Mouse (Mus musculus) forebrain, embryonic 15.5 days (tissue): ENCODE data around the gene Pusl1. TPM values are rescaled to one million over a fixed set of nuclear protein-coding genes. Genes with fewer than 3 reads are reported as not detected.

Experiments
- ATAC-seq: fragments of 200-750 bp; cut with Nextera tagmentation; replicated peaks from 2 replicates; pipeline ENCODE4 v1.8.0; 2017; ENCODE audit warnings: mild to moderate bottlenecking, moderate TSS enrichment, moderate library complexity
- H3K27ac ChIP-seq: fragments of 300-500 bp; sonication (generic); replicated peaks from 2 replicates; pipeline ENCODE4 v1.5.1; 2015; ENCODE audit warnings: mild to moderate bottlenecking, inconsistent platforms
- H3K27me3 ChIP-seq: fragments of 300-500 bp; sonication (generic); 2 replicates; pipeline ENCODE4 v1.6.1; 2015; ENCODE audit warnings: inconsistent platforms
- H3K36me3 ChIP-seq: fragments of 300-500 bp; sonication (generic); 2 replicates; pipeline ENCODE4 v1.6.1; 2015; ENCODE audit warnings: mild to moderate bottlenecking, inconsistent platforms
- H3K4me1 ChIP-seq: fragments of 300-500 bp; sonication (generic); 2 replicates; pipeline ENCODE4 v1.6.1; 2015; ENCODE audit warnings: inconsistent platforms
- H3K4me2 ChIP-seq: fragments of 300-500 bp; sonication (generic); replicated peaks from 2 replicates; pipeline ENCODE4 v1.6.1; 2015; ENCODE audit warnings: mild to moderate bottlenecking, inconsistent platforms
- H3K4me3 ChIP-seq: fragments of 300-500 bp; sonication (generic); 2 replicates; pipeline ENCODE4 v1.5.1; 2015; ENCODE audit warnings: mild to moderate bottlenecking, inconsistent platforms
- H3K9ac ChIP-seq: fragments of 300-500 bp; sonication (generic); replicated peaks from 2 replicates; pipeline ENCODE4 v1.6.1; 2015; ENCODE audit warnings: mild to moderate bottlenecking, inconsistent platforms
- H3K9me3 ChIP-seq: fragments of 300-500 bp; sonication (generic); 2 replicates; pipeline ENCODE4 v1.6.1; 2016; ENCODE audit warnings: inconsistent platforms
- WGBS: fragments of 180-500 bp; shearing (Covaris S2); methylation state at CpG from one replicate; pipeline ENCODE4 v1.1.7; 2015; ENCODE audit warnings: mixed read lengths; 5-methylcytosine and 5-hydroxymethylcytosine counted together
- polyA plus RNA-seq: library from polyadenylated mRNA; unstranded; fragments of >200 nt; fragmentation: Nextera tagmentation; extraction: Ambion mirVana; gene quantifications from 2 replicates; pipeline ENCODE4 v1.2.1, GENCODE M21; 2015

The Pusl1 gene
- polyA plus RNA-seq, 1 experiment from 2014 or later, result 64.8 TPM

GRCm38 (mm10) chr4:155896461-155896860 lies 4.9 kb upstream of the Pusl1 start:
- no peak overlapping the region for H3K4me3 ChIP-seq
- no peak overlapping the region for H3K27ac ChIP-seq
- H3K9me3 ChIP-seq, result no peaks in the 10 kb centered on the region
- no peak overlapping the region for H3K9ac ChIP-seq
- peaks cover 52% of the 10 kb centered on the region for H3K36me3 ChIP-seq
- no peaks in the 10 kb centered on the region for H3K27me3 ChIP-seq
- peaks cover 38% of the 10 kb centered on the region for H3K4me1 ChIP-seq
- WGBS, result 97% methylated on average over 12 of the region's 12 CpGs
- no peak overlapping the region for H3K4me2 ChIP-seq
- ATAC-seq, result no peak

- peak overlapping the region; percentile 95; the same call in 1 of the 2 replicates for H3K4me2 ChIP-seq
- ATAC-seq, result no peak
- H3K4me3 ChIP-seq, result peak overlapping the region; percentile 100; the same call in 1 of the 2 replicates
- H3K9me3 ChIP-seq, result no peaks in the 10 kb centered on the region
- no peak overlapping the region for H3K9ac ChIP-seq
- peaks cover 37% of the 10 kb centered on the region for H3K4me1 ChIP-seq
- no peaks in the 10 kb centered on the region for H3K27me3 ChIP-seq
- WGBS, result 99% methylated on average over 4 of the region's 4 CpGs
- H3K36me3 ChIP-seq, result peaks cover 45% of the 10 kb centered on the region
- no peak overlapping the region for H3K27ac ChIP-seq
Measured at GRCm38 (mm10) chr4:155895826-155896225, 4.2 kb upstream of the Pusl1 start.

GRCm38 (mm10) chr4:155895216-155895615 lies 3.6 kb upstream of the Pusl1 start:
- peak overlapping the region; percentile 98; the same call in 1 of the 2 replicates for H3K9ac ChIP-seq

GRCm38 (mm10) chr4:155894311-155894881 lies 2.8 kb upstream of the Pusl1 start:
- WGBS, result 20% methylated on average over 8 of the region's 8 CpGs
- ATAC-seq, result no peak
- peak overlapping the region; percentile 95 for H3K4me2 ChIP-seq
- peaks cover 38% of the 10 kb centered on the region for H3K36me3 ChIP-seq
- no peaks in the 10 kb centered on the region for H3K27me3 ChIP-seq
- H3K9ac ChIP-seq, result peak overlapping the region; percentile 98
- H3K4me1 ChIP-seq, result peaks cover 51% of the 10 kb centered on the region
- H3K27ac ChIP-seq, result peak overlapping the region; percentile 46
- H3K4me3 ChIP-seq, result peak overlapping the region; percentile 100
- no peaks in the 10 kb centered on the region for H3K9me3 ChIP-seq

More at GRCm38 (mm10) chr4:155895216-155895615, 3.6 kb upstream of the Pusl1 start:
- Histone ChIP-seq H3K9me3 (no peaks in the 10 kb centered on the region), H3K36me3 (peaks cover 39% of the 10 kb centered on the region), H3K4me1 (peaks cover 43% of the 10 kb centered on the region), H3K4me2 (peak overlapping the region; percentile 95), H3K27me3 (no peaks in the 10 kb centered on the region), H3K4me3 (peak overlapping the region; percentile 100), H3K27ac (peak overlapping the region; percentile 46)
- ATAC-seq, result no peak
- WGBS, result 32% methylated on average over 6 of the region's 6 CpGs

- H3K9me3 ChIP-seq, result no peaks in the 10 kb centered on the region
- no peaks in the 10 kb centered on the region for H3K27me3 ChIP-seq
- 65% methylated on average over 8 of the region's 8 CpGs for WGBS
- H3K4me3 ChIP-seq, result peak overlapping the region; percentile 100
- H3K4me2 ChIP-seq, result peak overlapping the region; percentile 95
- no peak for ATAC-seq
- H3K36me3 ChIP-seq, result peaks cover 37% of the 10 kb centered on the region
- no peak overlapping the region for H3K27ac ChIP-seq
- H3K4me1 ChIP-seq, result peaks cover 52% of the 10 kb centered on the region
- H3K9ac ChIP-seq, result peak overlapping the region; percentile 98
Measured at GRCm38 (mm10) chr4:155893212-155893690, 1.7 kb upstream of the Pusl1 start.

- Histone ChIP-seq H3K36me3 (peaks cover 39% of the 10 kb centered on the region), H3K9ac (peak overlapping the region; percentile 98), H3K9me3 (no peaks in the 10 kb centered on the region), H3K4me2 (peak overlapping the region; percentile 95), H3K4me3 (peak overlapping the region; percentile 100), H3K4me1 (peaks cover 52% of the 10 kb centered on the region), H3K27ac (peak overlapping the region; percentile 100), H3K27me3 (no peaks in the 10 kb centered on the region)
- ATAC-seq, result peak; percentile 42
- 5% methylated on average over 37 of the region's 37 CpGs for WGBS
Measured at GRCm38 (mm10) chr4:155892438-155893211, 1.0 kb upstream of the Pusl1 start.

GRCm38 (mm10) chr4:155892017-155892416 lies 436 bp upstream of the Pusl1 start:
- Histone ChIP-seq H3K9ac (peak overlapping the region; percentile 98), H3K4me3 (peak overlapping the region; percentile 100), H3K4me1 (peaks cover 52% of the 10 kb centered on the region), H3K4me2 (peak overlapping the region; percentile 95), H3K27me3 (no peaks in the 10 kb centered on the region), H3K9me3 (no peaks in the 10 kb centered on the region), H3K27ac (peak overlapping the region; percentile 100), H3K36me3 (peaks cover 42% of the 10 kb centered on the region)
- under 1% methylated on average over 54 of the region's 56 CpGs for WGBS
- peak; percentile 91 for ATAC-seq

GRCm38 (mm10) chr4:155891011-155891471 lies 540 bp downstream of the Pusl1 start:
- no peaks in the 10 kb centered on the region for H3K9me3 ChIP-seq
- H3K27me3 ChIP-seq, result no peaks in the 10 kb centered on the region
- WGBS, result under 1% methylated on average over 33 of the region's 34 CpGs
- H3K27ac ChIP-seq, result 0 out of 2 replicates have a peak overlapping the region, but pooled peaks have one; percentile 100
- H3K4me1 ChIP-seq, result peaks cover 52% of the 10 kb centered on the region
- H3K4me2 ChIP-seq, result peak overlapping the region; percentile 95
- no peak for ATAC-seq
- H3K36me3 ChIP-seq, result peaks cover 42% of the 10 kb centered on the region
- peak overlapping the region; percentile 100 for H3K4me3 ChIP-seq
- peak overlapping the region; percentile 98 for H3K9ac ChIP-seq

GRCm38 (mm10) chr4:155889316-155889715 lies 2.3 kb downstream of the Pusl1 start:
- Histone ChIP-seq H3K4me3 (no peak overlapping the region), H3K36me3 (peaks cover 53% of the 10 kb centered on the region)
- WGBS, result 85% methylated on average over 5 of the region's 5 CpGs

GRCm38 (mm10) chr4:155888181-155888580 lies 3.4 kb downstream of the Pusl1 start:
- no peak overlapping the region for H3K9ac ChIP-seq
- peaks cover 58% of the 10 kb centered on the region for H3K36me3 ChIP-seq
- 92% methylated on average over 9 of the region's 9 CpGs for WGBS
- H3K27ac ChIP-seq, result no peak overlapping the region
- H3K27me3 ChIP-seq, result no peaks in the 10 kb centered on the region
- no peak overlapping the region for H3K4me2 ChIP-seq
- no peaks in the 10 kb centered on the region for H3K9me3 ChIP-seq
- no peak overlapping the region for H3K4me3 ChIP-seq
- ATAC-seq, result no peak
- peaks cover 23% of the 10 kb centered on the region for H3K4me1 ChIP-seq

More at GRCm38 (mm10) chr4:155889316-155889715, 2.3 kb downstream of the Pusl1 start:
- no peak overlapping the region for H3K9ac ChIP-seq
- no peak for ATAC-seq
- peaks cover 34% of the 10 kb centered on the region for H3K4me1 ChIP-seq
- H3K27ac ChIP-seq, result no peak overlapping the region
- no peaks in the 10 kb centered on the region for H3K27me3 ChIP-seq
- no peaks in the 10 kb centered on the region for H3K9me3 ChIP-seq
- no peak overlapping the region for H3K4me2 ChIP-seq

GRCm38 (mm10) chr4:155887674-155888073 lies 3.9 kb downstream of the Pusl1 start:
- peaks cover 58% of the 10 kb centered on the region for H3K36me3 ChIP-seq
- H3K27ac ChIP-seq, result no peak overlapping the region
- no peak overlapping the region for H3K4me2 ChIP-seq
- WGBS, result 89% methylated on average over 10 of the region's 10 CpGs
- H3K9ac ChIP-seq, result no peak overlapping the region
- no peak for ATAC-seq
- no peak overlapping the region for H3K4me3 ChIP-seq
- no peaks in the 10 kb centered on the region for H3K9me3 ChIP-seq
- peaks cover 18% of the 10 kb centered on the region for H3K4me1 ChIP-seq
- no peaks in the 10 kb centered on the region for H3K27me3 ChIP-seq

GRCm38 (mm10) chr4:155886330-155886729 lies 5.3 kb downstream of the Pusl1 start:
- H3K27me3 ChIP-seq, result no peaks in the 10 kb centered on the region
- no peaks in the 10 kb centered on the region for H3K9me3 ChIP-seq
- no peak overlapping the region for H3K27ac ChIP-seq
- no peak for ATAC-seq
- H3K4me3 ChIP-seq, result no peak overlapping the region
- peaks cover 18% of the 10 kb centered on the region for H3K4me1 ChIP-seq
- H3K36me3 ChIP-seq, result peaks cover 58% of the 10 kb centered on the region
- WGBS, result 93% methylated on average over 5 of the region's 5 CpGs
- no peak overlapping the region for H3K4me2 ChIP-seq
- no peak overlapping the region for H3K9ac ChIP-seq
